Mouse (Mus musculus) lung, adult 2 months (tissue): ENCODE data around the gene Rad51d.

Source experiments
- CTCF ChIP-seq: fragments of 200-500 bp; IDR thresholded peaks from 2 replicates; pipeline ENCODE4 v1.5.1; 2011; ENCODE audit warnings: mild to moderate bottlenecking, low read length, control low read depth; ENCODE audit not compliant: insufficient read depth
- POLR2A ChIP-seq: fragments of 200-500 bp; IDR thresholded peaks from 2 replicates; pipeline ENCODE4 v1.6.1; 2011; ENCODE audit warnings: low read depth, mild to moderate bottlenecking, control low read depth, low read length, borderline replicate concordance; ENCODE audit errors: extremely low read depth

DNA sequence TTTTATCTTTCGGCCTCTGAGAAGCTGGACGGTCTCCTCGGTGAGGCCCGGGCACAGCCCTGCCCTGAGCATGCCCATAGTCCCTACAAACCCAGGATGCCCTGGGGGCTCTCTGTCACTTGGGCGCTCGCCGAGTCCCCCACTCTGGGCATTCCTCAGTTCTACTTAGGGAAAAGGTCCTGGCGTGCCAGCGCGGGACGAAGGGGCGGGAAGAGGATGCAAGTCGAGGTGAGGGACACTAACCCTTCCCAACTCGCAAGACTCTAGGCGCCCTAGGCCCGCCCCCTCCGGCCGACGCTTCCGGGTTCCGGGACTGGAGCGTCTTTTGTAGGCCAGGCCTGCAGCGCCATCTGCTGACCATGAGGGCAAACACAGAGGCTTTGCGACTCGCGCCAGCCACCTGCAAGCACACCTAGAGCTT lies at the start of gene Rad51d:
- TF ChIP-seq CTCF (peak; percentile 91), POLR2A (peak; percentile 83; the same call in 1 of the 2 replicates)
